Mouse (Mus musculus) brain, embryonic 14.5 days (tissue): ENCODE measurements around the gene Spint1. TPM values are rescaled to one million over a fixed set of nuclear protein-coding genes. Genes with fewer than 3 reads are reported as not detected.
A peak's percentile ranks its signal among the peaks of the same experiment; 100 is the strongest.

Source experiments
- DNase-seq: peaks from one replicate; pipeline ENCODE4 v3.0.0-alpha.2; 2011; ENCODE audit warnings: low read depth
- CTCF ChIP-seq: fragments of 200-500 bp; IDR thresholded peaks from 2 replicates; pipeline ENCODE4 v1.5.1; 2012; ENCODE audit warnings: inconsistent platforms, mild to moderate bottlenecking, moderate library complexity, borderline replicate concordance; ENCODE audit not compliant: insufficient read depth, insufficient read length; ENCODE audit errors: extremely low read depth
- POLR2A ChIP-seq: fragments of 200-500 bp; IDR thresholded peaks from 2 replicates; pipeline ENCODE4 v1.6.1; 2012; ENCODE audit warnings: mild to moderate bottlenecking, inconsistent platforms, borderline replicate concordance; ENCODE audit not compliant: poor library complexity, insufficient read depth, insufficient read length, severe bottlenecking; ENCODE audit errors: extremely low read depth
- polyA plus RNA-seq: library from polyadenylated mRNA; depleted of rRNA; stranded (reverse); fragments of >200 nt; gene quantifications from 2 replicates; pipeline ENCODE4 v1.2.3, GENCODE M21; 2012

Gene Spint1
- polyA plus RNA-seq, 1 experiment: 1.6 TPM

- TF ChIP-seq POLR2A (no peak), CTCF (peak; percentile 98)
- DNase-seq: peak; percentile 89
These were observed 13.8 kb downstream of the Spint1 start for GRCm38 (mm10) chr2:119250826-119251478.

GRCm38 (mm10) chr2:119254976-119255375 lies 17.8 kb downstream of the Spint1 start:
- TF ChIP-seq CTCF: no peak
- no peak for TF ChIP-seq POLR2A
- DNase-seq: no peak

GRCm38 (mm10) chr2:119260518-119260917 lies 23.4 kb downstream of the Spint1 start:
- no peak for DNase-seq
- no peak for TF ChIP-seq POLR2A

GRCm38 (mm10) chr2:119261326-119261725 lies 24.2 kb downstream of the Spint1 start:
- TF ChIP-seq CTCF (no peak), POLR2A (no peak)
- DNase-seq: no peak

- DNase-seq: peak; percentile 67
- TF ChIP-seq POLR2A (no peak), CTCF (no peak)
These were observed 25.8 kb downstream of the Spint1 start for GRCm38 (mm10) chr2:119262978-119263377.

GRCm38 (mm10) chr2:119263813-119264212 lies 26.7 kb downstream of the Spint1 start:
- no peak for TF ChIP-seq CTCF
- DNase-seq: no peak

GRCm38 (mm10) chr2:119270286-119270642 lies 33.1 kb downstream of the Spint1 start:
- no peak for DNase-seq
- no peak for TF ChIP-seq POLR2A
- TF ChIP-seq CTCF: no peak

- peak; percentile 44; the same call in 1 of the 2 replicates for TF ChIP-seq POLR2A
- TF ChIP-seq CTCF: peak; percentile 53
- peak; percentile 86 for DNase-seq
These were observed 33.6 kb downstream of the Spint1 start, which contains the start of gene Rhov for GRCm38 (mm10) chr2:119270643-119271331. Rhov (minus strand) TSS chr2:119271272.

- no peak for DNase-seq
- TF ChIP-seq POLR2A (no peak), CTCF (no peak)
These were observed 37.0 kb downstream of the Spint1 start for GRCm38 (mm10) chr2:119274126-119274525.

- TF ChIP-seq CTCF (no peak), POLR2A (no peak)
- no peak for DNase-seq
These were observed 39.8 kb downstream of the Spint1 start for GRCm38 (mm10) chr2:119276926-119277325.

- DNase-seq: no peak
- no peak for TF ChIP-seq CTCF
- no peak for TF ChIP-seq POLR2A
These were observed 40.6 kb downstream of the Spint1 start for GRCm38 (mm10) chr2:119277810-119278209.
